Mouse (Mus musculus) midbrain, embryonic 13.5 days (tissue): ENCODE data around the gene 1190002N15Rik. TPM values are rescaled to one million over a fixed set of nuclear protein-coding genes. Genes with fewer than 3 reads are reported as not detected.

ENCODE experiments used
- ATAC-seq: fragments of 200-750 bp; cut with Nextera tagmentation; 2 replicates; pipeline ENCODE4 v1.8.0; 2017; ENCODE audit warnings: mild to moderate bottlenecking, moderate TSS enrichment, moderate library complexity
- H3K27ac ChIP-seq: fragments of 300-500 bp; sonication (generic); 2 replicates; pipeline ENCODE4 v1.5.1; 2015; ENCODE audit warnings: inconsistent platforms, mild to moderate bottlenecking, moderate library complexity
- H3K27me3 ChIP-seq: fragments of 300-500 bp; sonication (generic); 2 replicates; pipeline ENCODE4 v1.6.1; 2015; ENCODE audit warnings: mild to moderate bottlenecking, inconsistent platforms
- H3K36me3 ChIP-seq: fragments of 300-500 bp; sonication (generic); 2 replicates; pipeline ENCODE4 v1.6.1; 2015; ENCODE audit warnings: mild to moderate bottlenecking, inconsistent platforms
- H3K4me1 ChIP-seq: fragments of 300-500 bp; sonication (generic); replicated peaks from 2 replicates; pipeline ENCODE4 v1.6.1; 2015; ENCODE audit warnings: inconsistent platforms
- H3K4me2 ChIP-seq: fragments of 300-500 bp; sonication (generic); replicated peaks from 2 replicates; pipeline ENCODE4 v1.6.1; 2015; ENCODE audit warnings: moderate library complexity, mild to moderate bottlenecking, inconsistent platforms
- H3K4me3 ChIP-seq: fragments of 300-500 bp; sonication (generic); replicated peaks from 2 replicates; pipeline ENCODE4 v1.5.1; 2015; ENCODE audit warnings: mild to moderate bottlenecking, inconsistent platforms
- H3K9ac ChIP-seq: fragments of 300-500 bp; sonication (generic); replicated peaks from 2 replicates; pipeline ENCODE4 v1.6.1; 2015; ENCODE audit warnings: mild to moderate bottlenecking, inconsistent platforms
- H3K9me3 ChIP-seq: fragments of 300-500 bp; sonication (generic); 2 replicates; pipeline ENCODE4 v1.6.1; 2016; ENCODE audit warnings: mild to moderate bottlenecking, inconsistent platforms
- WGBS: fragments of 180-500 bp; shearing (Covaris S2); methylation state at CpG from one replicate; pipeline ENCODE4 v1.1.7; 2015; 5-methylcytosine and 5-hydroxymethylcytosine counted together
- polyA plus RNA-seq: library from polyadenylated mRNA; unstranded; fragments of >200 nt; fragmentation: Nextera tagmentation; extraction: Ambion mirVana; gene quantifications from 2 replicates; pipeline ENCODE4 v1.2.1, GENCODE M21; 2015

Gene 1190002N15Rik
- polyA plus RNA-seq: 5.8 and 5.9 TPM in 2 replicates

GRCm38 (mm10) chr9:94537970-94538822, at the start of gene 1190002N15Rik:
TSS of gene 1190002N15Rik (minus strand) at chr9:94538081.
- Histone ChIP-seq H3K9ac (peak within 1 kb of the TSS; percentile 88), H3K4me3 (peak within 1 kb of the TSS; percentile 78), H3K36me3 (no peaks in the 10 kb centered on the region), H3K4me1 (peaks cover 48% of the 10 kb centered on the region), H3K9me3 (no peaks in the 10 kb centered on the region), H3K27me3 (no peaks in the 10 kb centered on the region), H3K4me2 (peak within 1 kb of the TSS; percentile 85), H3K27ac (peak within 1 kb of the TSS; percentile 95)
- peak; percentile 94 for ATAC-seq
- 0% methylated on average over 62 of the region's 104 CpGs for WGBS

DNA sequence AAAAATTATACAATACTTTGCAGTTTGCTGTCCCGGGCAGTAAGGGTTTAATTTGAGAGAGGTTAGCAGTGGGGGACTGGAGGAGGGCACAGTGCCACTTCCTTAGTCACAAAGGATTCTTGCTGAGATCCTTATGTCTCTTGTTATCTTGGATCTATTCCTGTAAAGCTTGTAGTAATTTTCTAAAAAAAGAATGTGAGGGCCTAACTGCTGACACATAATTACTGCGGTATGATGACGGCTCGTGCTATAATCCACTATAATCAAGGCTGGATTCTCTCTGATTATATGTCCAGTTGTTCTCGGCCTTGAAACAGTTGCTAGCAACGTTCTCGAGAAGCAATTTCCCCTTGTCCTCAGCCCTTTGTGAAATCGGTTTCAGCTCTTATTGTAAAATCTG, 44.4 kb upstream of the 1190002N15Rik start:
- no peak for ATAC-seq
- no peak overlapping the region for H3K9ac ChIP-seq
- no peaks in the 10 kb centered on the region for H3K27me3 ChIP-seq
- 63% methylated on average over 8 of the region's 8 CpGs for WGBS
- H3K27ac ChIP-seq: no peak overlapping the region
- H3K4me1 ChIP-seq: peaks cover 4% of the 10 kb centered on the region; the same call in 1 of the 2 replicates
- H3K4me2 ChIP-seq: no peak overlapping the region
- no peaks in the 10 kb centered on the region for H3K36me3 ChIP-seq
- no peak overlapping the region for H3K4me3 ChIP-seq
- no peaks in the 10 kb centered on the region for H3K9me3 ChIP-seq

DNA sequence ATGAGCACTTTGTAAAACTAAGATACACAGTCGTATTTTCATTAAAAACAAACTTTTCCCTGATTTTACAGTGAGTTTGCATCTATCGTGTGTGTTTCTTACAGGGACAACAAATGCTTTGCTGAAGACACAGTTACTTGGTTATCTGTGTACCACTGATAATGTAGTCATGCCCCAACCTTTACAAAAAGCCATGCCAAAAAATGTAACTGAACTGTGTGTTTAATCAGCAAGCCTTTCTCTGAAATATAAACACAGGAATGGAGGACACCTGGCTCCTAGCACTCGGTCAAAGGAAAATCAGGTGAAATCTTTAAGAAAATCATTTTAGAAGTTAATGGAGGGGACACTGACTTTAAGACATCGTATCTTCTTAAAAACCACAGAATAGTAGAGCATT, 43.8 kb upstream of the 1190002N15Rik start:
- no peaks in the 10 kb centered on the region for H3K27me3 ChIP-seq
- H3K4me1 ChIP-seq: peaks cover 4% of the 10 kb centered on the region; the same call in 1 of the 2 replicates
- H3K4me3 ChIP-seq: no peak overlapping the region
- no peak overlapping the region for H3K4me2 ChIP-seq
- H3K27ac ChIP-seq: no peak overlapping the region
- H3K9ac ChIP-seq: no peak overlapping the region
- no peak for ATAC-seq
- no peaks in the 10 kb centered on the region for H3K9me3 ChIP-seq
- WGBS: 94% methylated on average over 4 of the region's 4 CpGs
- no peaks in the 10 kb centered on the region for H3K36me3 ChIP-seq

DNA sequence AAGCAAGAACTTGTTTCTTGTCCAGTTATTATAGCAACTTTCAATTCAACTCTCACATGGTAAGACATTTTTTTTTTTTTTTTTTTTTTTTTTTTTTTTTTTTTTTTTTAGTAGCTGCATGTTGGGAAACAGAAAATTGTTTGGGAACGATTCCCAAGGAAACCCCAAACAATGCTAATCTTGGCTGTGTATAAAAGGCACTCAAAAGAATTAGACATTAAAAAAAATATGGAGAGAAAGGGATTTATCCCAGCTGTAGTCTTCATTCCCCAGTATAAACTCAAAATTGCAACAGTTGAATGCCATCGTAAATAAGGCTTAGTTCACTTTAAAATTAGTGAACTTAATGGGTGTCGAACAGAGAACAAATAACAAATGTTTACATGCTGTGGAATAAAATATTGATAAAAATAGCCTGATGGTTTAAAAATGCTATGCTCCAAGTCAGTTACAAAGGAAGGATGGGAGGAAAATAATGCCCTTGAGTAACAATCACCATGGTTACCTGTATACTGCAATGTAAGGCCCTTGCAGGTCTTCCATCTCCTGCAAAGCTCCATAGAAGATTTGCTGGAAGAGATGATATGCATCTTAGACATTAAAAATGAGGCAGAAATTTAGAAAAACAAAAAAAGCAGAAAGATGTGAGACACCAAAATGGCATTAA, 42.3 kb upstream of the 1190002N15Rik start:
- Histone ChIP-seq H3K9ac (no peak overlapping the region), H3K9me3 (no peaks in the 10 kb centered on the region), H3K4me2 (no peak overlapping the region), H3K27ac (no peak overlapping the region), H3K4me1 (no peaks in the 10 kb centered on the region), H3K27me3 (no peaks in the 10 kb centered on the region), H3K36me3 (no peaks in the 10 kb centered on the region), H3K4me3 (no peak overlapping the region)
- ATAC-seq: no peak
- WGBS: 93% methylated on average over 3 of the region's 3 CpGs

- H3K4me2 ChIP-seq: no peak overlapping the region
- no peaks in the 10 kb centered on the region for H3K36me3 ChIP-seq
- 89% methylated on average over 1 of the region's 1 CpGs for WGBS
- no peak for ATAC-seq
- no peaks in the 10 kb centered on the region for H3K9me3 ChIP-seq
- no peak overlapping the region for H3K9ac ChIP-seq
- H3K27me3 ChIP-seq: no peaks in the 10 kb centered on the region
- H3K4me3 ChIP-seq: no peak overlapping the region
- H3K4me1 ChIP-seq: no peaks in the 10 kb centered on the region
- H3K27ac ChIP-seq: no peak overlapping the region
These were observed 33.9 kb upstream of the 1190002N15Rik start for GRCm38 (mm10) chr9:94571802-94572201.

- Histone ChIP-seq H3K9ac (no peak overlapping the region), H3K36me3 (no peaks in the 10 kb centered on the region), H3K4me3 (no peak overlapping the region), H3K27me3 (no peaks in the 10 kb centered on the region), H3K4me2 (no peak overlapping the region), H3K27ac (no peak overlapping the region), H3K9me3 (no peaks in the 10 kb centered on the region), H3K4me1 (no peaks in the 10 kb centered on the region)
- ATAC-seq: no peak
- WGBS: 76% methylated on average over 3 of the region's 3 CpGs
These were observed 30.5 kb upstream of the 1190002N15Rik start for GRCm38 (mm10) chr9:94568386-94568785.

GRCm38 (mm10) chr9:94567722-94568314, 29.9 kb upstream of the 1190002N15Rik start:
- no peak overlapping the region for H3K27ac ChIP-seq
- ATAC-seq: no peak
- no peaks in the 10 kb centered on the region for H3K36me3 ChIP-seq
- H3K9ac ChIP-seq: no peak overlapping the region
- no peaks in the 10 kb centered on the region for H3K27me3 ChIP-seq
- no peaks in the 10 kb centered on the region for H3K4me1 ChIP-seq
- no peak overlapping the region for H3K4me3 ChIP-seq
- H3K9me3 ChIP-seq: no peaks in the 10 kb centered on the region
- WGBS: 89% methylated on average over 5 of the region's 5 CpGs
- H3K4me2 ChIP-seq: no peak overlapping the region

- Histone ChIP-seq H3K4me2 (no peak overlapping the region), H3K36me3 (no peaks in the 10 kb centered on the region), H3K27me3 (no peaks in the 10 kb centered on the region), H3K4me3 (no peak overlapping the region), H3K9ac (no peak overlapping the region), H3K27ac (no peak overlapping the region), H3K9me3 (no peaks in the 10 kb centered on the region), H3K4me1 (no peaks in the 10 kb centered on the region)
- ATAC-seq: no peak
- 82% methylated on average over 6 of the region's 6 CpGs for WGBS
These were observed 19.1 kb upstream of the 1190002N15Rik start for GRCm38 (mm10) chr9:94556776-94557514.

- H3K27me3 ChIP-seq: no peaks in the 10 kb centered on the region
- no peak overlapping the region for H3K9ac ChIP-seq
- no peak overlapping the region for H3K4me2 ChIP-seq
- H3K4me1 ChIP-seq: no peaks in the 10 kb centered on the region
- no peak overlapping the region for H3K4me3 ChIP-seq
- H3K27ac ChIP-seq: no peak overlapping the region
- H3K36me3 ChIP-seq: no peaks in the 10 kb centered on the region
- no peak for ATAC-seq
- H3K9me3 ChIP-seq: no peaks in the 10 kb centered on the region
These were observed 18.4 kb upstream of the 1190002N15Rik start for GRCm38 (mm10) chr9:94556249-94556648.

GRCm38 (mm10) chr9:94550493-94551095, 12.7 kb upstream of the 1190002N15Rik start:
- Histone ChIP-seq H3K4me3 (no peak overlapping the region), H3K27ac (no peak overlapping the region), H3K9ac (no peak overlapping the region), H3K27me3 (no peaks in the 10 kb centered on the region), H3K36me3 (no peaks in the 10 kb centered on the region), H3K9me3 (0 out of 2 replicates have a peak, but pooled peaks cover 2% of the 10 kb centered on the region), H3K4me1 (no peaks in the 10 kb centered on the region), H3K4me2 (no peak overlapping the region)
- ATAC-seq: no peak
- 83% methylated on average over 2 of the region's 2 CpGs for WGBS

DNA sequence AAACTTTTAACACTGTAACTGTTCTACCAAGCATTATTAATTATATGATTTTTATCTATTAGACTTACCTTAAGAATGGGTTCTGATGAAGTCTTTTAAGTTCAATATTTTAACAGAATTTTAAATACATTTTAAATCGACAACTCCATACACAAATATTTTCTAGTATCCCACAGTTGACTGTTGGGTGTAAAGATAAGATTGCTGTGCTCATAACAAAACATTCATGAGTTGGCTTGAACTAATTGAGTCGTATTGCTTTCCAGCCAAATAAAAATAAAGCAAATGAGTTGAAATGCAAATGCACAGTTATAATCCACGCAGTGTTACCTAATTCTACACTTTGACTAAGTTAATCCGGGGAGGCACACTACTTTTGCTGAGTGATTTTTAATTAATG, 6.0 kb upstream of the 1190002N15Rik start:
- Histone ChIP-seq H3K4me3 (no peak overlapping the region), H3K4me1 (peaks cover 14% of the 10 kb centered on the region), H3K9ac (no peak overlapping the region), H3K27me3 (no peaks in the 10 kb centered on the region), H3K27ac (no peak overlapping the region), H3K36me3 (no peaks in the 10 kb centered on the region), H3K4me2 (no peak overlapping the region), H3K9me3 (0 out of 2 replicates have a peak, but pooled peaks cover 2% of the 10 kb centered on the region)
- WGBS: 91% methylated on average over 4 of the region's 4 CpGs
- no peak for ATAC-seq
